Mouse (Mus musculus): ENCODE results near the gene Trim40. TPM values are rescaled to one million over a fixed set of nuclear protein-coding genes. Genes with fewer than 3 reads are reported as not detected.

Trim40 gene
- polyA plus RNA-seq, 1 experiment from 2014 or later: not detected

DNA sequence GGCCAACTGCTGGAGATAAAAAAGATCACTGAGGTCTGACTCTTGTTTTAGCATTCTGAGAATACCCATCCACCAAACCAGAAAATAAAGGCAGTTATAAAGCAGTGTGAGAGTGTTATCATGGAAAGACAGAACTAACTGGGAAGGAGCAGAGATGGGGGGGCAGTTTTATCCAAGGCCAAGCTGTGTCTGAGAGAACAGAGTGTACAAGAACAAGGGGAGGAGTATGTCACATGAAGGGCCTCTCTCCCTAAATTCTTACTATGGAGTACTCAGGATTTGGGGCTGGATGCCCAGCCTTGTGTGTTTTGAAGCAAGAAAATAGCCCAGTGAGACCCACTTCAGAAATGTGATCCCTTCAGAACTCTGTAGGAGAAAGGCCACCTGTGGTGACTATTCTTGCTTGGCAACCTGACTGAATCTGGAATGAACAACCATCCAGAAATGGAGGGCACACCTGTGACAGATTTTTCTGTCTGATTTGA lies 48.9 kb downstream of the Trim40 start:
- Histone ChIP-seq H3K9ac (ENCODE audit: low read length) (no peak overlapping the region), H3K4me3 (ENCODE audit: low read depth, low read length) (no peak overlapping the region), H3K36me3 (ENCODE audit: control insufficient read depth, insufficient read depth, low read length) (no peaks in the 10 kb centered on the region), H3K4me1 (ENCODE audit: control insufficient read depth, insufficient read depth, low read length) (no peaks in the 10 kb centered on the region), H3K4me2 (ENCODE audit: low read depth) (no peak overlapping the region), H3K9me3 (ENCODE audit: control insufficient read depth, low read length) (no peaks in the 10 kb centered on the region), H3K27ac (ENCODE audit: low read depth, low read length) (no peak overlapping the region), H3K27me3 (ENCODE audit: control insufficient read depth, insufficient read depth, low read length) (no peaks in the 10 kb centered on the region)
- ATAC-seq (ENCODE audit: insufficient read depth, low FRiP score, low TSS enrichment) (no peak), DNase-seq (ENCODE audit: low spot score) (no peak)

DNA sequence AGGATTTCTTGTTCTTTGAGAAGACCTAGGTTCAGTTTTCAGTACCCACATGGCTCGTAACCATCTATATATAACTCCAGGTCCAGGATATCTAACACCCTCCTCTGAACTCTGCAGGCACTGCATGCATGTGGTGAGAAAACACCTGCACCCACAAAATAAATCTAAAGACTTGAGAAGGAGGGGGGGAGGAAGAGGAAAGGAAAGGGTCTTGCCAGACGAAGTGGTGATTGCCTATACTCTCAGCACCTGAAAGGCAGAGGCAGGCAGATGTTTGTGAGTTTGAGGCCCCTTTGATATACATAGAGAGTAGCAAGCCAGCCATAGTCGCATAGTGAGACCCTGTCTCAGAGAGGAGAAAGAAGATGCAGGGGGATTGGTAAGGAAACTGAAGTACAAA lies 50.0 kb downstream of the Trim40 start:
- WGBS: 78% methylated on average over 3 of the region's 3 CpGs

DNA sequence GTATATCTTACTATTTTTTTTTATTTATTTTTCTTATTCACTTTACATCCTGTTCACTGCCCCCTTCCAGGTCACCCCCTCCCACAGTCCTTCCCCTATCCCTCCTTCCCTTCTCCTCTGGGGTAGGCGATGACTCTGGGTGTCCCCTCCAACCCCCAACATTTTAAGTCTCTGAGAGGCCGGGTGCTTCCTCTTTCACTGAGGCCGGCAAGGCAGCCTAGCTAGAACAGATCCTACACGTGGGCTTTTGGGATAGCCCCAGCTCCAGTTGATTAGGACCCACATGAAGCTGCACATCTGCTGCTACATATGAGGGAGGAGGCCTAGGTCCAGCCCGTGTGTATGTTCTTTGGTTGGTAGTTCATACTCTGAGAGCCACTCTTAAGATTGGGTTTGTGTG lies 50.9 kb downstream of the Trim40 start:
- ATAC-seq (ENCODE audit: insufficient read depth, low FRiP score, low TSS enrichment) (no peak), DNase-seq (ENCODE audit: low spot score) (no peak)
- H3K9me3 ChIP-seq (ENCODE audit: control insufficient read depth, low read length): no peaks in the 10 kb centered on the region
- no peaks in the 10 kb centered on the region for H3K27me3 ChIP-seq (ENCODE audit: control insufficient read depth, insufficient read depth, low read length)
- H3K4me3 ChIP-seq (ENCODE audit: low read depth, low read length): no peak overlapping the region
- H3K4me2 ChIP-seq (ENCODE audit: low read depth): no peak overlapping the region
- H3K9ac ChIP-seq (ENCODE audit: low read length): no peak overlapping the region
- H3K27ac ChIP-seq (ENCODE audit: low read depth, low read length): no peak overlapping the region
- no peaks in the 10 kb centered on the region for H3K4me1 ChIP-seq (ENCODE audit: control insufficient read depth, insufficient read depth, low read length)
- no peaks in the 10 kb centered on the region for H3K36me3 ChIP-seq (ENCODE audit: control insufficient read depth, insufficient read depth, low read length)
- 81% methylated on average over 5 of the region's 5 CpGs for WGBS

More for the DNA sequence above, 50.0 kb downstream of the Trim40 start:
- Histone ChIP-seq H3K4me2 (ENCODE audit: low read depth) (no peak overlapping the region), H3K9me3 (ENCODE audit: control insufficient read depth, low read length) (no peaks in the 10 kb centered on the region), H3K27ac (ENCODE audit: low read depth, low read length) (no peak overlapping the region), H3K9ac (ENCODE audit: low read length) (no peak overlapping the region), H3K4me3 (ENCODE audit: low read depth, low read length) (no peak overlapping the region), H3K36me3 (ENCODE audit: control insufficient read depth, insufficient read depth, low read length) (no peaks in the 10 kb centered on the region), H3K27me3 (ENCODE audit: control insufficient read depth, insufficient read depth, low read length) (no peaks in the 10 kb centered on the region), H3K4me1 (ENCODE audit: control insufficient read depth, insufficient read depth, low read length) (no peaks in the 10 kb centered on the region)
- DNase-seq (ENCODE audit: low spot score): no peak
- ATAC-seq (ENCODE audit: insufficient read depth, low FRiP score, low TSS enrichment): no peak

DNA sequence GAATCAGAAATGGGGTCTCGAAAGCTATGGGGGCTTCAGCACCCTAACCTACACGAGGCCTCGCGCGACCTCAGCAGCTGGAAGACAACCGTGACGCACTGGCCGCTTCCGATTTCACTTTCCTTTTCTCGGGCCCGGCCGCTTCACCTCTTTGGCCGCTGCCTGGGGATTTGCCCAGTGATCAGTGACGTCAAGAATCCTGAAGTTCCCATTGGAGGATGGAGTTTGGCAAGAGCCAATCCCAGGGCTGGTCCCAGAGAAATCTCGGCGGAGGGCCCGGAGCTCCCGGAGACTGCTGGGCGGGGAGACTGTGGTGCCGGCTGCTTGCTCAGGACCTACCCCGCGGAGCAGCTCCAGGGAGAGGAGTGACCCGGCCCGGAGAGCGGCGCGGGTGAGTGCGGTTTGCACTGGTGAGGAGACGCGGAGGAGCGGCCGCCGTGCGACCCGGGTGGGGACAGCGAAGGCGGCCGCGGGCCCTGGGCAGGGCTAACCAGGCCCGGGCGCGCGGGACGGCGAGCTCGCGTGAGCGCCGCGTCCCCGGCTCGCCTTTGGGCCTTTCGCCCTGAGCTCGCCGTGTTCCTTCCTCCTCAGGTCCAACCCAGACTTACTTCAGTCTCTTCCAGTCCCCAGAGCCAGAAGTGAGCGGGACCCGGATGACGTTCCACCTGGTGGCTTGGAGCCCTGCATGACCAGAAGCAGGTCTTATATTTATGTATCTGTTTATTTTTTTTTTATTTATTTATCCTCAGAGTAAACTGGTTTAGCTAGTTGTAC lies 52.9 kb downstream of the Trim40 start, which contains the start of gene Trim26:
Trim26 (plus strand) TSS at position 261 of the 774 bp plus-strand sequence.
- H3K4me3 ChIP-seq (ENCODE audit: low read depth, low read length): peak within 1 kb of the TSS; percentile 56
- peak within 1 kb of the TSS; percentile 57 for H3K4me2 ChIP-seq (ENCODE audit: low read depth)
- DNase-seq (ENCODE audit: low spot score) (peak; percentile 93), ATAC-seq (ENCODE audit: insufficient read depth, low FRiP score, low TSS enrichment) (peak; percentile 99)
- H3K27ac ChIP-seq (ENCODE audit: low read depth, low read length): peak within 1 kb of the TSS; percentile 92
- H3K36me3 ChIP-seq (ENCODE audit: control insufficient read depth, insufficient read depth, low read length): no peaks in the 10 kb centered on the region
- peak within 1 kb of the TSS; percentile 92 for H3K9ac ChIP-seq (ENCODE audit: low read length)
- H3K4me1 ChIP-seq (ENCODE audit: control insufficient read depth, insufficient read depth, low read length): no peaks in the 10 kb centered on the region
- H3K27me3 ChIP-seq (ENCODE audit: control insufficient read depth, insufficient read depth, low read length): no peaks in the 10 kb centered on the region
- H3K9me3 ChIP-seq (ENCODE audit: control insufficient read depth, low read length): no peaks in the 10 kb centered on the region
- under 1% methylated on average over 58 of the region's 58 CpGs for WGBS

DNA sequence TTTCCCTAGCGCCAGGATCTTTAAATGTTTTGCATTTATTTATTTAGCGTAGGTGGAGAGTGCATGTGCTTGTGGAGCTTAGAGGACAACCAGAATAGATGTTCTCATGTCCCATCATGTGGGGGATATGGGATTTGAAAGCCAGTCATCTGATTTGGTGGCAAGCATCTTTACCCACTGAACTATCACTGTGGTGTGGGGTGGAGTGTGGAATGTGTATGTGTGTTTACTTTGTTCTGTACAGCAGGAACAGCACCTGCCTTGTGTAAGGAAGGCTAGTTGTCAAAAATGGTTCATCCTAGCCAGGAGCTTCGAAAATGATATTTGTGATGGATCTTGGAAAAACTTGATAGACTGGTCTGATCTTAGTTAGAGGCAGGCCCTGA lies 53.5 kb downstream of the Trim40 start:
- H3K36me3 ChIP-seq (ENCODE audit: control insufficient read depth, insufficient read depth, low read length): no peaks in the 10 kb centered on the region
- H3K9ac ChIP-seq (ENCODE audit: low read length): peak overlapping the region; percentile 92; the same call in 1 of the 2 replicates
- peak overlapping the region; percentile 62; the same call in 1 of the 2 replicates for H3K27ac ChIP-seq (ENCODE audit: low read depth, low read length)
- H3K9me3 ChIP-seq (ENCODE audit: control insufficient read depth, low read length): no peaks in the 10 kb centered on the region
- H3K4me2 ChIP-seq (ENCODE audit: low read depth): peak overlapping the region; percentile 57
- WGBS: 14% methylated on average over 3 of the region's 3 CpGs
- no peaks in the 10 kb centered on the region for H3K27me3 ChIP-seq (ENCODE audit: control insufficient read depth, insufficient read depth, low read length)
- peak; percentile 17 for DNase-seq (ENCODE audit: low spot score)
- no peaks in the 10 kb centered on the region for H3K4me1 ChIP-seq (ENCODE audit: control insufficient read depth, insufficient read depth, low read length)
- ATAC-seq (ENCODE audit: insufficient read depth, low FRiP score, low TSS enrichment): peak; percentile 22
- peak overlapping the region; percentile 56 for H3K4me3 ChIP-seq (ENCODE audit: low read depth, low read length)

DNA sequence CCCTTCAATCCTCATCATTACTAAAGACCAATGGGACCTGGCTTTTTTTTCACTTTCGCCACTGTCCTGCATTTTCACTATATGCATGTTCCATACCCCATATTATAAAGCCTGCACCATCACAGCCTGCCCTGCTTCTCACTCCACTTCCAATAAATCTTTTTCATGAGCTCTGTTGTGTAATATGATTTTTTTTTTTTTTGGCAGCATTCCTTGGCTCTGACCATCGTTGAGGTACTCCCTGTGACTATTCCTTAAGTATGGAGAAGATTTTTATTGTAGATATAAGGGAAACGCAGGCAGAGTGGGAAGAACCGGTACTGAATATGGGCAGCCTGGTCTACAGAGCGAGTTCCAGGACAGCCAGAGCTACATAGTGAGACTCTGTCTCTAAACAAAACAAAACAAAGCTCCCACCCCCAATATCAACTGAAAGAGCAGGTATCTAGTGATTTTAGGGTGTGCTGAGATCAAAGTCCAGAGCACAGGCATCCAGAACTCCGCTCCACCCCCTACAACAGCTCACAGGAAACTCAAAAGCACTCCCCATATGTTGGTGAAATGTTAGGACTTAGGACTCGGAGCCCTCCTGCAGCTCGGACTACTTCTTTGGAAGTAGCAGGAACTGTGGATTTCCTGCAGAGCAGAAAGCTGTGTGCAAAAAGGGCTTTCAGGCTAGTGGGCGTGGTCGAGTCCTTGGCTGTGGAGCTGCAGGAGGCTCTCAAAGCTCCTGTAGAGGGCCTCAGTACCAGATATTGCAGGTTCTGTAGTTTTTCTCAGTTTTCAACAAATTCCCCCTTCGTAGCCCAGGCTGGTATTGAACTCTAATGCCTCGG lies 54.1 kb downstream of the Trim40 start:
- H3K9ac ChIP-seq (ENCODE audit: low read length): 0 out of 2 replicates have a peak overlapping the region, but pooled peaks have one; percentile 10
- H3K4me3 ChIP-seq (ENCODE audit: low read depth, low read length): peak overlapping the region; percentile 56; the same call in 1 of the 2 replicates

DNA sequence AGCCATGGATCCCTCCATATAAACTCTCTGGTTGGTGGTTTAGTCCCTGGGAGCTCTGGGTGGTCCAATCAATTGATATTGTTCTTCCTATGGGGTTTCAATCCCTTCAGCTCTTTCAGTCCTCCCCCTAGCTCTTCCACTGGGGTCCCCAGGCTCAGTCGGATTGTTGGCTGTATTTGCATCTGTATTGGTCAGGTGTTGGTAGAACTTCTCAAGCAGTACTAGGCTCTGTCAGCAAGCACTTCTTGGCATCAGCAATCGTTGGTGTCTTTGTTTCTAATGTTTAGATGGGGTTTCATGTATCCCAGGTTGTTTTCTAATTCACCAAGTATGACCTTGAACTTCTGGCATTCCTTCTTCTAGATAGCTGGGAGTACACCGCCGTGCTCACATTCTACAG lies 57.2 kb downstream of the Trim40 start:
- WGBS: 59% methylated on average over 4 of the region's 4 CpGs
- ATAC-seq (ENCODE audit: insufficient read depth, low FRiP score, low TSS enrichment) (no peak), DNase-seq (ENCODE audit: low spot score) (no peak)
- Histone ChIP-seq H3K4me3 (ENCODE audit: low read depth, low read length) (no peak overlapping the region), H3K36me3 (ENCODE audit: control insufficient read depth, insufficient read depth, low read length) (no peaks in the 10 kb centered on the region), H3K4me1 (ENCODE audit: control insufficient read depth, insufficient read depth, low read length) (no peaks in the 10 kb centered on the region), H3K9me3 (ENCODE audit: control insufficient read depth, low read length) (no peaks in the 10 kb centered on the region), H3K9ac (ENCODE audit: low read length) (no peak overlapping the region), H3K27ac (ENCODE audit: low read depth, low read length) (no peak overlapping the region), H3K4me2 (ENCODE audit: low read depth) (no peak overlapping the region), H3K27me3 (ENCODE audit: control insufficient read depth, insufficient read depth, low read length) (no peaks in the 10 kb centered on the region)

More for the DNA sequence above, 54.1 kb downstream of the Trim40 start:
- Histone ChIP-seq H3K4me2 (ENCODE audit: low read depth) (peak overlapping the region; percentile 57), H3K27ac (ENCODE audit: low read depth, low read length) (no peak overlapping the region), H3K9me3 (ENCODE audit: control insufficient read depth, low read length) (no peaks in the 10 kb centered on the region), H3K27me3 (ENCODE audit: control insufficient read depth, insufficient read depth, low read length) (no peaks in the 10 kb centered on the region), H3K4me1 (ENCODE audit: control insufficient read depth, insufficient read depth, low read length) (no peaks in the 10 kb centered on the region), H3K36me3 (ENCODE audit: control insufficient read depth, insufficient read depth, low read length) (no peaks in the 10 kb centered on the region)
- DNase-seq (ENCODE audit: low spot score): peak; percentile 44
- no peak for ATAC-seq (ENCODE audit: insufficient read depth, low FRiP score, low TSS enrichment)
- WGBS: 35% methylated on average over 12 of the region's 12 CpGs
